Mouse (Mus musculus) limb, embryonic 11.5 days (tissue): ENCODE measurements around the gene Aimp1. TPM values are rescaled to one million over a fixed set of nuclear protein-coding genes. Genes with fewer than 3 reads are reported as not detected.
A peak's percentile ranks its signal among the peaks of the same experiment; 100 is the strongest.

ENCODE experiments used
- ATAC-seq: fragments of 200-750 bp; cut with Nextera tagmentation; 2 replicates; pipeline ENCODE4 v1.8.0; 2017; ENCODE audit warnings: low read depth; ENCODE audit not compliant: insufficient number of reproducible peaks, low FRiP score, low TSS enrichment
- DNase-seq: peaks from one replicate; pipeline ENCODE4 v3.0.0-alpha.2; 2015; ENCODE audit warnings: low spot score
- H3K27ac ChIP-seq: fragments of 300-500 bp; sonication (generic); replicated peaks from 2 replicates; pipeline ENCODE4 v1.5.1; 2014; ENCODE audit warnings: low read depth, mild to moderate bottlenecking, low read length
- H3K27me3 ChIP-seq: fragments of 300-500 bp; sonication (generic); 2 replicates; pipeline ENCODE4 v1.6.1; 2014; ENCODE audit warnings: mild to moderate bottlenecking, low read length, mixed read lengths; ENCODE audit not compliant: control insufficient read depth, insufficient read depth
- H3K36me3 ChIP-seq: fragments of 300-500 bp; sonication (generic); 2 replicates; pipeline ENCODE4 v1.6.1; 2014; ENCODE audit warnings: mild to moderate bottlenecking, low read length, moderate library complexity, mixed read lengths; ENCODE audit not compliant: control insufficient read depth, insufficient read depth
- H3K4me1 ChIP-seq: fragments of 300-500 bp; sonication (generic); 2 replicates; pipeline ENCODE4 v1.6.1; 2014; ENCODE audit warnings: low read length, mixed read lengths; ENCODE audit not compliant: control insufficient read depth, insufficient read depth
- H3K4me2 ChIP-seq: fragments of 300-500 bp; sonication (generic); 2 replicates; pipeline ENCODE4 v1.6.1; 2014; ENCODE audit warnings: low read depth, mild to moderate bottlenecking, moderate library complexity; ENCODE audit not compliant: severe bottlenecking
- H3K4me3 ChIP-seq: fragments of 300-500 bp; sonication (generic); 2 replicates; pipeline ENCODE4 v1.5.1; 2014; ENCODE audit warnings: low read depth, low read length
- H3K9ac ChIP-seq: fragments of 300-500 bp; sonication (generic); 2 replicates; pipeline ENCODE4 v1.6.1; 2014; ENCODE audit warnings: mild to moderate bottlenecking, low read length
- H3K9me3 ChIP-seq: fragments of 300-500 bp; sonication (generic); 2 replicates; pipeline ENCODE4 v1.6.1; 2016; ENCODE audit warnings: low read length; ENCODE audit not compliant: control insufficient read depth
- WGBS: fragments of 180-500 bp; shearing (Covaris S2); extraction: QIAGEN DNeasy Blood & Tissue Kit; methylation state at CpG from one replicate; pipeline ENCODE4 v1.1.7; 2014; 5-methylcytosine and 5-hydroxymethylcytosine counted together
- polyA plus RNA-seq: library from polyadenylated mRNA; unstranded; fragments of >200 nt; fragmentation: Nextera tagmentation; extraction: Ambion mirVana; gene quantifications from 2 replicates; pipeline ENCODE4 v1.2.1, GENCODE M21; 2014

Gene Aimp1
- polyA plus RNA-seq, 1 experiment from 2014 or later, result 96.6 TPM

DNA sequence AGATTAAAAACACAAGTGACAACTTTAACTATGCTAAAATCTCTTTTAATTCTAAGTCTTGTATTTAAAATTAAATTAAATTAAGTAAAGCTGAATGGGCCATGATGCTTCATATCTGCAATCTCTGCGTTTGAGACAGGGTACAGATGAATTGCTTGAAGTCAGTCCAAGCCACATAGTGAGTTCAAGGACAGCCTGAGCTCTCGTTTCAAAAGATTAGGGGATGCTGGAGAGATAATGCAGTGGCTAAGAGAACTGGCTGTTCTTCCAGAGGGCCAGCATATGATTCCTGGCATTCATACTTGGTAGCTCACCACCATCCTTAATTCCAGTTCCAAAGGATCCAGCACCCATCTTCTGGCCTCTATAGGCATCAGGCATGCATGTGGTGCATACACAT is 50.9 kb downstream of the Aimp1 start:
- no peak overlapping the region for H3K27ac ChIP-seq
- 70% methylated on average over 2 of the region's 2 CpGs for WGBS

DNA sequence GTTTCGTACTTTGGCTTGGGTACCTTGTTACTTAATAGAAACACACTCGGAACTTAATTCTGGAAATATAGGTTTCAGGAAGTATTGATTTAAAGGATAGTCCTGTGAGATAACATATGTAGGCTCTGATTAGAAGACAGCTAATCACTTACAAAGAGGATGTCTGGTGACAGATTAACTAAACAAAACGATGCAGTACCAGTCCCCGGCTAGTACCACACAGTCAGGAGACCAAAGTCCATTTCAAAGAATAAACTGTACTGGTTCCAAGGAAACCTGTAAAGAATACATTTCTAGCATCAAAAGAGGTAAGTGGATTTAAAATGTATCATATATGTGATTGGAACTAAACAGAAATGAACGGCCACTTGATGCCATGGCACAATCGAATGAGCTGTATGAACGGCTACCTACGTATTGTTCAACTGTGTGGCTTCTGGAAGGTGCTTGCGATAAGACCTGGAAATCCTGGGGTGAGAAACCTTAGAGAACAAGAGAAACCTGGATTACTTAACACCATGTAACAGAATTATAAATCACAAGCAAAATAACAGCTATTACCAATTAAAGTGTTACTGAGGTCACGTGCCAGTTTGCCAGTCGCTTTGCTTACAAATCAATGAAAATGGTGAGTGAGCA is 54.5 kb downstream of the Aimp1 start, which contains the start of gene Gimd1:
TSS of gene Gimd1 (plus strand) at position 220 of the 639 bp plus-strand sequence.
- Histone ChIP-seq H3K36me3 (no peaks in the 10 kb centered on the region), H3K27me3 (no peaks in the 10 kb centered on the region), H3K27ac (no peak within 1 kb of the TSS), H3K4me3 (no peak within 1 kb of the TSS), H3K4me1 (no peaks in the 10 kb centered on the region), H3K4me2 (no peak within 1 kb of the TSS), H3K9ac (no peak within 1 kb of the TSS), H3K9me3 (no peaks in the 10 kb centered on the region)
- no peak for ATAC-seq
- WGBS, result 86% methylated on average over 11 of the region's 11 CpGs
- no peak for DNase-seq

More for the DNA sequence above, 50.9 kb downstream of the Aimp1 start:
- Histone ChIP-seq H3K9ac (no peak overlapping the region), H3K36me3 (no peaks in the 10 kb centered on the region), H3K4me1 (no peaks in the 10 kb centered on the region), H3K4me2 (no peak overlapping the region), H3K4me3 (no peak overlapping the region), H3K27me3 (no peaks in the 10 kb centered on the region), H3K9me3 (no peaks in the 10 kb centered on the region)
- no peak for ATAC-seq
- no peak for DNase-seq

DNA sequence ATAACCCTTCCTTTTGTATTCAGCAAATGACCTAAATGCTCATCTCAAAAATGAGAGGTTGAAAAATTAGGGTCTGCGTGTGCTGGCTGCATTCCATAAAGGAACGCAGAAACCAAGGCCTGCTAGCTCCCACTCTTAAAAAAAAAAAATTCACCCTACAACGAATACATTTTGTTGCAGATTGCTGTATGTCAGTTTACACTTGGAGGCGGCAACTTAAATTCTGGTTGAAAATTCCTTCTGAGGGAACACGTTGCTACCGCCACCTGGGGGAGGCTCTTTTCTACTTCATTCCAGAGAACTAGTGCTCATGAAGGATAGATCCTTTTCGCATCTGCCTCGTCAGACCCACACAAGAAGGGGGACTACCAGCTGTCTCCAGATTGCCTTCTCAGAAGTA is 55.4 kb downstream of the Aimp1 start:
- 57% methylated on average over 8 of the region's 8 CpGs for WGBS
- DNase-seq (peak; percentile 28), ATAC-seq (no peak)
- Histone ChIP-seq H3K4me1 (no peaks in the 10 kb centered on the region), H3K4me3 (no peak overlapping the region), H3K9me3 (no peaks in the 10 kb centered on the region), H3K27me3 (no peaks in the 10 kb centered on the region), H3K4me2 (no peak overlapping the region), H3K36me3 (no peaks in the 10 kb centered on the region), H3K27ac (no peak overlapping the region), H3K9ac (no peak overlapping the region)

Other genes starting within 250 kb of the Aimp1 start
- not detected in 2 replicates for gene Gimd1, start 54.5 kb downstream of the Aimp1 start, polyA plus RNA-seq
- gene Tbck, start 226 bp downstream of the Aimp1 start, polyA plus RNA-seq, result 22.4 and 23.5 TPM in 2 replicates